Mouse (Mus musculus): ENCODE results near the gene Slc10a6. TPM values are rescaled to one million over a fixed set of nuclear protein-coding genes. Genes with fewer than 3 reads are reported as not detected.

The Slc10a6 gene
- total RNA-seq, 1 experiment: 0.22 TPM

GRCm38 (mm10) chr5:103654780-103655179, 25.6 kb upstream of the Slc10a6 start:
- no peaks in the 10 kb centered on the region for H3K9me3 ChIP-seq (ENCODE audit: control insufficient read depth, insufficient read depth, low read depth, low read length)
- H3K36me3 ChIP-seq (ENCODE audit: control insufficient read depth, insufficient read depth, low read length, poor library complexity, severe bottlenecking): no peaks in the 10 kb centered on the region
- in situ Hi-C loops (cut with MboI; ENCODE audit: low sequenced_read_pairs in 2 of 2, unreplicated experiment in 2 of 2): loop anchor here (10.0 to 25.0 kb wide), 2 partner anchors 292 to 300 kb away; no protein-coding TSS in a partner anchor
- peaks cover 0 to 5% of the 10 kb centered on the region in 2 experiments; a peak in 1 of 4 replicates for H3K4me1 ChIP-seq (ENCODE audit: control insufficient read depth in 2 of 2, insufficient read depth in 2 of 2, low read length in 2 of 2, poor library complexity in 1 of 2)
- peak overlapping the region in 1 of 2 experiments; percentile 50; a peak in 2 of 4 replicates for H3K4me3 ChIP-seq (ENCODE audit: insufficient read depth in 1 of 2, low read depth in 1 of 2, low read length in 2 of 2, poor library complexity in 1 of 2, severe bottlenecking in 1 of 2)
- no peak overlapping the region for H3K9ac ChIP-seq (ENCODE audit: insufficient read depth, low read depth, low read length, poor library complexity, severe bottlenecking)
- H3K27ac ChIP-seq (ENCODE audit: insufficient read depth, low read depth, low read length, poor library complexity, severe bottlenecking): no peak overlapping the region
- DNase-seq (ENCODE audit: low read depth, low spot score): no peak
- no peak for TF ChIP-seq CHD2 (IDR thresholded peaks at IDR 0.05; ENCODE audit: low read depth, low read length)
- TF ChIP-seq MAFK (IDR thresholded peaks at IDR 0.05; ENCODE audit: insufficient read depth, low read depth, low read length): no peak
- TF ChIP-seq HCFC1 (IDR thresholded peaks at IDR 0.05; ENCODE audit: borderline replicate concordance, insufficient read depth, low read length): no peak
- TF ChIP-seq ZC3H11A (IDR thresholded peaks at IDR 0.05; ENCODE audit: borderline replicate concordance, low read depth, low read length): no peak
- no peak for TF ChIP-seq ZNF384 (IDR thresholded peaks at IDR 0.05; ENCODE audit: low read depth, low read length)

- Histone ChIP-seq H3K36me3 (ENCODE audit: control insufficient read depth, insufficient read depth, low read length, poor library complexity, severe bottlenecking) (no peaks in the 10 kb centered on the region), H3K27ac (ENCODE audit: insufficient read depth, low read depth, low read length, poor library complexity, severe bottlenecking) (no peak overlapping the region), H3K4me3 (ENCODE audit: insufficient read depth in 1 of 2, low read depth in 1 of 2, low read length in 2 of 2, poor library complexity in 1 of 2, severe bottlenecking in 1 of 2) (no peak overlapping the region), H3K9me3 (ENCODE audit: control insufficient read depth, insufficient read depth, low read depth, low read length) (no peaks in the 10 kb centered on the region), H3K9ac (ENCODE audit: insufficient read depth, low read depth, low read length, poor library complexity, severe bottlenecking) (no peak overlapping the region), H3K4me1 (ENCODE audit: control insufficient read depth in 2 of 2, insufficient read depth in 2 of 2, low read length in 2 of 2, poor library complexity in 1 of 2) (peaks cover 0 to 5% of the 10 kb centered on the region in 2 experiments; a peak in 1 of 4 replicates)
- in situ Hi-C loops (cut with MboI; ENCODE audit: low sequenced_read_pairs in 2 of 2, unreplicated experiment in 2 of 2): loop anchor here (10.0 to 25.0 kb wide), 2 partner anchors 292 to 299 kb away; no protein-coding TSS in a partner anchor
- TF ChIP-seq HCFC1 (IDR thresholded peaks at IDR 0.05; ENCODE audit: borderline replicate concordance, insufficient read depth, low read length): no peak
- peak; percentile 74 for TF ChIP-seq ZC3H11A (IDR thresholded peaks at IDR 0.05; ENCODE audit: borderline replicate concordance, low read depth, low read length)
- DNase-seq (ENCODE audit: low read depth, low spot score): peak; percentile 95
Observed at GRCm38 (mm10) chr5:103654225-103654624, 25.0 kb upstream of the Slc10a6 start.

GRCm38 (mm10) chr5:103647320-103647719, 18.1 kb upstream of the Slc10a6 start:
- no peak for DNase-seq (ENCODE audit: low read depth, low spot score)
- H3K4me1 ChIP-seq (ENCODE audit: control insufficient read depth in 2 of 2, insufficient read depth in 2 of 2, low read length in 2 of 2, poor library complexity in 1 of 2): peaks cover 0 to 2% of the 10 kb centered on the region in 2 experiments; a peak in 1 of 4 replicates
- no peak overlapping the region for H3K27ac ChIP-seq (ENCODE audit: insufficient read depth, low read depth, low read length, poor library complexity, severe bottlenecking)
- TF ChIP-seq HCFC1 (IDR thresholded peaks at IDR 0.05; ENCODE audit: borderline replicate concordance, insufficient read depth, low read length) (no peak), MAFK (IDR thresholded peaks at IDR 0.05; ENCODE audit: insufficient read depth, low read depth, low read length) (no peak), ZNF384 (IDR thresholded peaks at IDR 0.05; ENCODE audit: low read depth, low read length) (no peak), ZC3H11A (IDR thresholded peaks at IDR 0.05; ENCODE audit: borderline replicate concordance, low read depth, low read length) (no peak), CHD2 (IDR thresholded peaks at IDR 0.05; ENCODE audit: low read depth, low read length) (no peak)
- in situ Hi-C loops (cut with MboI; ENCODE audit: low sequenced_read_pairs in 2 of 2, unreplicated experiment in 2 of 2): no loop called here
- H3K9me3 ChIP-seq (ENCODE audit: control insufficient read depth, insufficient read depth, low read depth, low read length): no peaks in the 10 kb centered on the region
- H3K36me3 ChIP-seq (ENCODE audit: control insufficient read depth, insufficient read depth, low read length, poor library complexity, severe bottlenecking): no peaks in the 10 kb centered on the region
- no peak overlapping the region for H3K4me3 ChIP-seq (ENCODE audit: insufficient read depth in 1 of 2, low read depth in 1 of 2, low read length in 2 of 2, poor library complexity in 1 of 2, severe bottlenecking in 1 of 2)
- no peak overlapping the region for H3K9ac ChIP-seq (ENCODE audit: insufficient read depth, low read depth, low read length, poor library complexity, severe bottlenecking)

DNA sequence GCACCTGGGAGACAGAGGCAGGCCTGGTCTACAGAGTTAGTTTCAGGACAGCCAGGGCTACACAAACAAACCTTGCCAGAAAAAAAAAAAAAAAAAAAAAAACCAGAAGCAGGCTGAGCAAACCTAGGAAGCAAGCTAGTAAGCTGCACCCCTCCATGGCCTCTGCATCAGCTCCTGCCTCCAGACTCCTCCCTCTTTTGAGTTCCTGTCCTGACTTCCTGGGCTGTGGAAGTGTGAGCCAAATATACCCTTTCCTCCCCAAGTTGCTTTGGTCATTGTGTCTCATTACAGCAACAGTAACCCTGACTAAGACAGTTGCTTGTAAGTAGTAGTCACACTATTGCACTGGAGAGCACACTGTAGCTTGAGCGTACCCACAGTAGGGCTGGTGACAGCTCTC, 15.0 kb upstream of the Slc10a6 start:
- Histone ChIP-seq H3K4me3 (ENCODE audit: insufficient read depth in 1 of 2, low read depth in 1 of 2, low read length in 2 of 2, poor library complexity in 1 of 2, severe bottlenecking in 1 of 2) (no peak overlapping the region), H3K9me3 (ENCODE audit: control insufficient read depth, insufficient read depth, low read depth, low read length) (no peaks in the 10 kb centered on the region), H3K27ac (ENCODE audit: insufficient read depth, low read depth, low read length, poor library complexity, severe bottlenecking) (no peak overlapping the region), H3K4me1 (ENCODE audit: control insufficient read depth in 2 of 2, insufficient read depth in 2 of 2, low read length in 2 of 2, poor library complexity in 1 of 2) (peaks cover 0 to 5% of the 10 kb centered on the region in 2 experiments; a peak in 1 of 4 replicates), H3K36me3 (ENCODE audit: control insufficient read depth, insufficient read depth, low read length, poor library complexity, severe bottlenecking) (no peaks in the 10 kb centered on the region), H3K9ac (ENCODE audit: insufficient read depth, low read depth, low read length, poor library complexity, severe bottlenecking) (no peak overlapping the region)
- in situ Hi-C loops (cut with MboI; ENCODE audit: low sequenced_read_pairs in 2 of 2, unreplicated experiment in 2 of 2): no loop called here
- TF ChIP-seq ZC3H11A (IDR thresholded peaks at IDR 0.05; ENCODE audit: borderline replicate concordance, low read depth, low read length) (no peak), CHD2 (IDR thresholded peaks at IDR 0.05; ENCODE audit: low read depth, low read length) (no peak), ZNF384 (IDR thresholded peaks at IDR 0.05; ENCODE audit: low read depth, low read length) (no peak), HCFC1 (IDR thresholded peaks at IDR 0.05; ENCODE audit: borderline replicate concordance, insufficient read depth, low read length) (no peak), MAFK (IDR thresholded peaks at IDR 0.05; ENCODE audit: insufficient read depth, low read depth, low read length) (no peak)
- no peak for DNase-seq (ENCODE audit: low read depth, low spot score)

- Histone ChIP-seq H3K36me3 (ENCODE audit: control insufficient read depth, insufficient read depth, low read length, poor library complexity, severe bottlenecking) (no peaks in the 10 kb centered on the region), H3K9me3 (ENCODE audit: control insufficient read depth, insufficient read depth, low read depth, low read length) (no peaks in the 10 kb centered on the region), H3K9ac (ENCODE audit: insufficient read depth, low read depth, low read length, poor library complexity, severe bottlenecking) (no peak overlapping the region), H3K4me3 (ENCODE audit: insufficient read depth in 1 of 2, low read depth in 1 of 2, low read length in 2 of 2, poor library complexity in 1 of 2, severe bottlenecking in 1 of 2) (no peak overlapping the region), H3K4me1 (ENCODE audit: control insufficient read depth in 2 of 2, insufficient read depth in 2 of 2, low read length in 2 of 2, poor library complexity in 1 of 2) (peaks cover 0 to 3% of the 10 kb centered on the region in 2 experiments; a peak in 1 of 4 replicates), H3K27ac (ENCODE audit: insufficient read depth, low read depth, low read length, poor library complexity, severe bottlenecking) (no peak overlapping the region)
- in situ Hi-C loops (cut with MboI; ENCODE audit: low sequenced_read_pairs in 2 of 2, unreplicated experiment in 2 of 2): no loop called here
- no peak for TF ChIP-seq ZC3H11A (IDR thresholded peaks at IDR 0.05; ENCODE audit: borderline replicate concordance, low read depth, low read length)
- TF ChIP-seq CHD2 (IDR thresholded peaks at IDR 0.05; ENCODE audit: low read depth, low read length): no peak
- no peak for TF ChIP-seq ZNF384 (IDR thresholded peaks at IDR 0.05; ENCODE audit: low read depth, low read length)
- no peak for TF ChIP-seq MAFK (IDR thresholded peaks at IDR 0.05; ENCODE audit: insufficient read depth, low read depth, low read length)
- no peak for TF ChIP-seq HCFC1 (IDR thresholded peaks at IDR 0.05; ENCODE audit: borderline replicate concordance, insufficient read depth, low read length)
- no peak for DNase-seq (ENCODE audit: low read depth, low spot score)
Observed at GRCm38 (mm10) chr5:103637162-103637561, 8.0 kb upstream of the Slc10a6 start.

Measured in ES-E14 (cell line).